In the genomic region with DNA sequence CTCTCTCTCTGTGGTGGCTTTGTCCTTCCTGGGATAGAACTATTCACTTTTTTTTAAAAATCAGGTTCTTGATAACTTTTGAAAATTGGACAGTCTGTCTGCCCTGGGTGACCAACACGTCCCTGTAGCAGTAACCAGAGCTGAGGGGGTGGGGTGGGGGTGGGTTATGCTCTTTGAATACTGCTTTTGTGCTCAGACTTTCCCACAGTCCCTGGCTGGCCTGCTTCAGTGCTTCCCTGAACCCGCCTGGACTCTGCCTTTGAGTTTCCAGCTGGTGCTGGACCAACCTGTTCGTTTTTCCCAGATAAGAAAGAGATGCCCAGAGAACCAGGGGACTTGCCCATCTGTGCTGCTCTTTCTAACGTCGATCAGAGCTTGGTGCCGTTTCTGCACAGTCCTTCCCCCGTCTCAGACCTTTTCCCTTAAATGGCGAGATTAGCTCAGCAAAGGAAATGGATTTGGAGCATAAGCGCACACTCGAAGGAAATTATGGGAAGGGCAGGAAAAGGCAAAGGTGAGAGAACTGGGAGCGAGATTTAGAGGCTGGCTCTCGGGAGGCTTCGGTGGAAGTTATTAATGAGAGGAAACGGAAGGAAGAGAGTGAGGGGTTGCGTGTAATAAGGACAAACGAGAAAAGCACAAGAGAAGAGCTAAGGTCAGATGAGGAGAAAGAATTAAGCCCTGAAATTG, we compare ENCODE assay signal across 8 mouse cellular contexts. TPM values are rescaled to one million over a fixed set of nuclear protein-coding genes. Genes with fewer than 3 reads are reported as not detected.
A peak's percentile ranks its signal among the peaks of the same experiment; 100 is the strongest.
DNase-seq lines count a peak whose midpoint lies in the region; ATAC-seq and TF ChIP-seq lines count a peak whose summit lies in the region.

No protein-coding gene starts in this region.

- no peaks in the 10 kb centered on the region for H3K9me3 ChIP-seq in forebrain, embryonic 15.5 days
- no peaks in the 10 kb centered on the region for H3K9me3 ChIP-seq in kidney, embryonic 16.5 days (ENCODE audit: low read length)
- no peaks in the 10 kb centered on the region for H3K9me3 ChIP-seq in neural tube, embryonic 12.5 days

- 18% methylated on average over 16 of the region's 16 CpGs for WGBS in lung, adult 2 months
- 24% methylated on average over 16 of the region's 16 CpGs for WGBS in forebrain, embryonic 15.5 days
- WGBS in kidney, embryonic 16.5 days = 23% methylated on average over 16 of the region's 16 CpGs
- WGBS in neural tube, embryonic 12.5 days = 46% methylated on average over 16 of the region's 16 CpGs

- no peak for TF ChIP-seq POLR2A in lung, adult 2 months (IDR thresholded peaks at IDR 0.05; ENCODE audit: borderline replicate concordance, extremely low read depth, low read depth, low read length)

- no peaks in the 10 kb centered on the region for H3K27me3 ChIP-seq in forebrain, embryonic 15.5 days
- no peaks in the 10 kb centered on the region for H3K27me3 ChIP-seq in kidney, embryonic 16.5 days (ENCODE audit: insufficient read depth, low read length)
- no peaks in the 10 kb centered on the region for H3K27me3 ChIP-seq in neural tube, embryonic 12.5 days (replicated peaks)

- no peak overlapping the region for H3K27ac ChIP-seq in forebrain, embryonic 15.5 days (replicated peaks)
- peak overlapping the region; percentile 39; the same call in 1 of the 2 replicates for H3K27ac ChIP-seq in kidney, embryonic 16.5 days (ENCODE audit: low read length)
- H3K27ac ChIP-seq in neural tube, embryonic 12.5 days = no peak overlapping the region

- no peak for DNase-seq in lung, adult 2 months
- no peak for DNase-seq in lung, postnatal 25 days (ENCODE audit: low spot score)
- no peak for DNase-seq in gastrocnemius, postnatal 25 days
- DNase-seq in urinary bladder, adult 18-20 months (ENCODE audit: low spot score in 2 of 2) = no peak
- no peak for DNase-seq in MN1 (ENCODE audit: low spot score)

- peak; percentile 57; the same call in 1 of the 2 replicates for ATAC-seq in forebrain, embryonic 15.5 days (replicated peaks)
- ATAC-seq in kidney, embryonic 16.5 days (ENCODE audit: low FRiP score, low TSS enrichment) = peak; percentile 66; the same call in 1 of the 2 replicates
- ATAC-seq in neural tube, embryonic 12.5 days (ENCODE audit: low FRiP score, low read depth) = 0 out of 2 replicates have a peak, but pooled peaks have one; percentile 45

- peak overlapping the region; percentile 4 for H3K4me3 ChIP-seq in lung, adult 2 months (replicated peaks; ENCODE audit: extremely low read depth, low read depth, low read length)
- no peak overlapping the region for H3K4me3 ChIP-seq in forebrain, embryonic 15.5 days
- H3K4me3 ChIP-seq in kidney, embryonic 16.5 days (ENCODE audit: low read length) = no peak overlapping the region
- no peak overlapping the region for H3K4me3 ChIP-seq in neural tube, embryonic 12.5 days

- TF ChIP-seq CTCF in lung, adult 2 months (IDR thresholded peaks at IDR 0.05; ENCODE audit: insufficient read depth, low read length) = no peak

- H3K4me2 ChIP-seq in forebrain, embryonic 15.5 days (replicated peaks) = peak overlapping the region; percentile 12
- H3K4me2 ChIP-seq in kidney, embryonic 16.5 days (replicated peaks; ENCODE audit: low read depth, low read length) = peak overlapping the region; percentile 29
- peak overlapping the region; percentile 22 for H3K4me2 ChIP-seq in neural tube, embryonic 12.5 days (replicated peaks)

- H3K36me3 ChIP-seq in forebrain, embryonic 15.5 days = no peaks in the 10 kb centered on the region
- no peaks in the 10 kb centered on the region for H3K36me3 ChIP-seq in kidney, embryonic 16.5 days (ENCODE audit: insufficient read depth, low read length)
- no peaks in the 10 kb centered on the region for H3K36me3 ChIP-seq in neural tube, embryonic 12.5 days

- H3K9ac ChIP-seq in forebrain, embryonic 15.5 days (replicated peaks) = no peak overlapping the region
- H3K9ac ChIP-seq in kidney, embryonic 16.5 days (replicated peaks; ENCODE audit: low read length) = no peak overlapping the region
- H3K9ac ChIP-seq in neural tube, embryonic 12.5 days = no peak overlapping the region

- no peaks in the 10 kb centered on the region for H3K4me1 ChIP-seq in lung, adult 2 months (ENCODE audit: control insufficient read depth, insufficient read depth, low read length)
- peaks cover 6% of the 10 kb centered on the region; the same call in 1 of the 2 replicates for H3K4me1 ChIP-seq in forebrain, embryonic 15.5 days
- H3K4me1 ChIP-seq in kidney, embryonic 16.5 days (ENCODE audit: insufficient read depth, low read length) = peaks cover 21% of the 10 kb centered on the region
- peaks cover 6% of the 10 kb centered on the region; the same call in 1 of the 2 replicates for H3K4me1 ChIP-seq in neural tube, embryonic 12.5 days

RNA-seq across cellular contexts. Expression of a gene that starts 50.7 kb away (rescaled TPM):
- 20.9 and 25.9 TPM in 2 replicates for polyA plus RNA-seq in lung, adult 2 months (2012; rRNA removed)
- 5.5 and 6.8 TPM in 2 replicates for polyA plus RNA-seq in forebrain, embryonic 15.5 days (2015; fragmentation: Nextera tagmentation; extraction: Ambion mirVana)
- 12.6 and 13.5 TPM in 2 replicates for polyA plus RNA-seq in kidney, embryonic 16.5 days (2015; fragmentation: Nextera tagmentation; extraction: Ambion mirVana)
- polyA plus RNA-seq in neural tube, embryonic 12.5 days (2016; fragmentation: Nextera tagmentation; extraction: Ambion mirVana) = 10.9 and 13.1 TPM in 2 replicates
- total RNA-seq in gastrocnemius, postnatal 25 days (2021) = 1 to 10 TPM; 7.5 to 9.4 TPM
